Mouse (Mus musculus) erythroblast, adult 5-6 weeks (primary cell): ENCODE data around the gene Msx2. TPM values are rescaled to one million over a fixed set of nuclear protein-coding genes. Genes with fewer than 3 reads are reported as not detected.

Experiments
- ATAC-seq: replicated peaks from 2 replicates; pipeline ENCODE4 v1.8.0; 2016; ENCODE audit warnings: moderate number of reproducible peaks, mild to moderate bottlenecking, moderate TSS enrichment, inconsistent platforms; ENCODE audit not compliant: poor library complexity, low FRiP score, severe bottlenecking
- total RNA-seq, 2 experiments: library from RNA; stranded (forward) in 1 of 2; stranded (reverse) in 1 of 2; fragments of 150-400 nt in 1 of 2; fragments of 200-764, 138-1000 nt in 1 of 2; gene quantifications; 2 replicates each; pipeline versions ENCODE4 v1.2.3 to v1.2.4; 2015 to 2017; ENCODE audit warnings: low replicate concordance in 2 of 2

Msx2 gene
- total RNA-seq (2015; ENCODE audit: low replicate concordance) (not detected in 2 replicates), total RNA-seq (2017; ENCODE audit: low replicate concordance) (not detected in 2 replicates)

DNA sequence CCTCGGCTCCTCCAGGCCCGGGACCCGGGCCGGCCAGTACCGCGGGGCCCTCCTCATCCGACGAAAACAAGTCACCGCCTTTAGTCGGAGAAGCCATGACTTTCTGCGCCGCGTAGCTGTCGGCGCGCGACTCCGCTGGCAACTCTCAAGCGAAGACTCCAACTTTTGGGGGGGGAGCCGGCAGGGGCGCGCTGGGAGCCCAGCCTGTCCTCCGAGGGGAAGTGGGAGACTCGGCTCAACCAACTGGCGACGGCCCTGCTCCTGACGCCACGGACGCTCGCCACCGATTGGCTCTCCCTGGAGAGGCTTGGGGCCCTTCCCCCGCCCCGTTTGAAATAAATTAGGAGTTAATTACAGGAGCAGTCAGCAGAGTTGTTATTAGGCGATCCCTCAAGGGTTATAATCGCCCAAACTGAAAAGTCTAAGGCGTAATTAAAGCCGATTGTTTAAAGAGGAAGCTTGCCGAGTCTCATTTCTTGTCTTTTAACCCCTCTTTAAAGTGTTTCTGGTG lies at the start of gene Msx2:
Msx2 (minus strand) TSS at position 461 of the 511 bp plus-strand sequence.
- ATAC-seq: no peak

DNA sequence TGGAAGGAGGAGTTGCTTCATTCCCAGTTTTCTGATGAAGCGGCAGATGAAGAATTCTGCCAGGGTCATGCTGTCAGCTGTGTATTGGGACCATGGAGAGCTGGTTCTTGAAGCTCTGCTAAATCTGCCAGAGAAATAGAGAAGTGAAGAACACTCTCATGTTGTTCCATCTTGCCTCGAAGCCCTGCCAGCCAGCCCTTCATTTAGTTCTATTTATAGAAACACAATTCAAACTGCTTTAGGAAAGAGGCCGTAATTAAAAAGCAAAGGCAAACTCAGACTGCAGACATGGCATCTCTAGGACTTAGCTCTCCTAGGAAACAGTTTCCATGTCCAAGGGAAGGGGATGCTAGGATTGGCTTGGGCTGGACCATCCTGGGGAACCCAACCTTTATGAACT lies 48.6 kb upstream of the Msx2 start:
- no peak for ATAC-seq

DNA sequence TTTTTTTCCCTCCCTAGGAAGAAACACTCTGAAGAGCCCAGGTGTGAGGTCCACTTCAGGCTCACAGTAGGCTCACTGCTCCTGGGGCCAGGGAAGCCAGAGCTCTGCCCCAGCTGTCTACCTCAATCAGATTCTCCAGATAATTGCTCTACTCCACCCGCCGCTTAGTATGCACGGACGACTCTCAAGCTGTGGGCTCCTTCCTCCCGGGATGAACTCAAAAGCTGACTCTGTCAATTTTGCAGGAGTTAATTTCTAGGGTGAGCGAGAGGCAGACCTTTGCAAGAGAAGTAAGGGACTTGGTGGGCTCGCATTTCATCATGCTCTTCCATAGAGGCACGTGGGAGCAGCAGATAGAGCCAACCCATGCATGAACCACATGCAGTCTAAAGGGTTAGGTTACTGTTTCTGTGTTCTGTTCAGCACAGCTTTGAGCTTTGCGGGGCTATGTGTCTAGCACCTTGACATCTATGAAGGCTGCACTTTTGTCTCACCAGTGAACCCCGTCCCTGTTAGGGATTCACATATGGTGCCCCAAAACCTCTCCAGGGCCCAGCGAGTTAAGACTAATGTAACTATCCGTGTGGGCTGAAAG lies 47.6 kb upstream of the Msx2 start:
- no peak for ATAC-seq

DNA sequence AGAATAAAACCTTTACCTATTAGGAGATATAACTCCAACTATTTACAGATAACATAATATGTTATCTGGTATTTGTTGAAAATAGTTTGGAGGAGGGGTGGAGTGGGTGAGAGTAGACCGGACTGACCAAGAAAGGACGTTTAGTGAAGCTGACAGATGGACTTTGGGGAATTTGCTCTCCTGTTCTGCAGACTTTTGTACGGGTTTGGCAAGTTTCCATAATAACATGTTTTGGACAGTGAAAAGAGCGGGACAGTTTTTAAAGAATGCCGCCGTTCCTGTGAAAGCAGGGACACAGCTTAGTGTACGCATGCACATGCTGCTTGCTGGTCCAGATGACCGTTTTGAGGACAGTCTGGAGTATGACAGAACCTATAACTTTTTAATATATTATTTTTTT lies 46.9 kb upstream of the Msx2 start:
- ATAC-seq: no peak

DNA sequence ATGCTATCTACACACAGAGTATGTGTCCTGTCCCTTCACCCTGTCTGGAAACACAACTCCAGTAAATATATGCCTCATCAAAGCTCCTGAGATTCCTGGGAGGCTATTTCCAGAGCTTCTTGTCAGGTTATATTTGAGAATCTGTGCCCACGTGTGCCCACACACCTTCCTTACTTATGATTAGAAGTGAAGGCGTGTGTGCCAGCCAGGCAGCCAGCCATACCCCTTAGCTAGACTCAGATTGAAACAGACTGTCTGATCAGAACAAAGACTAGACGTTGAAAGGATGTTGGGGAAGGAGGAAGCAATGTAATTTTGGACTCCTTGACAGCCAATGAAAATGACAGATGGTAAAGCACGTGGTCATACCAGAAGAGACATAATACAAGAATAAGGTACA lies 45.4 kb upstream of the Msx2 start:
- no peak for ATAC-seq

DNA sequence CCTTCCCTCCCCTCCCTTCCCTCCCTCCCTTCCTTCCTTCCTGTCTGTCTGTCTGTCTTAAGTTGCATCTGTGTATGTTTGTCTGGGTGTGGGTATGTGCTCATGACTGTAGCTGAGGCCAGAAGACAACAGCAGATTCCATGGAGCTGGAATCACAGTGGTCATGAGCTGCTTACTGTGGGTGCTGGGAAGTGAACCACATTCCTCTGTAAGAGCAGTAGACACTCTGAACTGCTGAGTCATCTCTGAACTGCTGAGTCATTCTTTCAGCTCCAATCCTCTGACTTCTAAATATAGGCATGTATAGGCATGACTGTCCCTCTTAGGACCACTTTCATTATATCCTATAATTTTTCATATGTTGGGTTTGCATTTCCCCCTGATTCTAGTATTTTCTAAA lies 41.7 kb upstream of the Msx2 start:
- ATAC-seq: no peak

DNA sequence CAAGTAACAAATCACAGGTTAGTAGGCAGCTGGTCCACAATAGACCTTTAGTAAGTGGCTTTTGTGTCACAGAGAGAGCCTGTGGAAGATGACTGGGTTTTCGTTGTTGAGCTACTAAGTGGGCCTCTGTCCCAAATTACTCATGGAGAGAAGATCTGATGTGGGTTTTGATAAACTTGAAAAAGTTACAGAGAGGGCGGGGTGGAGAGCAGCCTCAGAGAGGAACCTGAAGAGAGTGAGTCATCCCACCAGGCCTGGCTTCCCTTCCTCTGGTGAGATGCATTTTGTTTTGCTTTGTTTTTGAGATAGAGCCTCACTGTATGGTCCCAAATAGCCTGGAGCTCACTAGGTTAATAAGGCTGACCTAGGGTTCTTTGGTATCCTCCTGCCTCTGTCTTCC lies 38.5 kb upstream of the Msx2 start:
- no peak for ATAC-seq

DNA sequence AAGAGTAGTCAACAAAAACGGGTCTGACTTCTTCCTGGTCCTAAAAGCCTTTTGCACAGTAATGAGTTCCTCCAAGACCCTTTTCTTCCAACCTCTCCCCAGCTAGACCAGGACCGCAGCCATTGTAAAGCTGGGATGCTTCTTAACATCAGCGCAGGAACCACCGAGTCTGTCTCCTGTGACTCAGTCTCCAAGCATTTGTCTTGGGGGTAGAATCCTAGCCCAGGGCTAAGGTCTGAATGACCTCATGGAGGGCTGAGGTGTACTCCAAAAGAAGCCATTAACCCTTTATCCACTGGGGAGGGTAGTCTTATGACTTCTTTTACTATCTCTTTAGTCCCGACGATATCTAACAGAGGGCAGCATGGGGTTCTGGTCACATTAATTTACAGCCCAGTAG lies 29.5 kb upstream of the Msx2 start:
- no peak for ATAC-seq

DNA sequence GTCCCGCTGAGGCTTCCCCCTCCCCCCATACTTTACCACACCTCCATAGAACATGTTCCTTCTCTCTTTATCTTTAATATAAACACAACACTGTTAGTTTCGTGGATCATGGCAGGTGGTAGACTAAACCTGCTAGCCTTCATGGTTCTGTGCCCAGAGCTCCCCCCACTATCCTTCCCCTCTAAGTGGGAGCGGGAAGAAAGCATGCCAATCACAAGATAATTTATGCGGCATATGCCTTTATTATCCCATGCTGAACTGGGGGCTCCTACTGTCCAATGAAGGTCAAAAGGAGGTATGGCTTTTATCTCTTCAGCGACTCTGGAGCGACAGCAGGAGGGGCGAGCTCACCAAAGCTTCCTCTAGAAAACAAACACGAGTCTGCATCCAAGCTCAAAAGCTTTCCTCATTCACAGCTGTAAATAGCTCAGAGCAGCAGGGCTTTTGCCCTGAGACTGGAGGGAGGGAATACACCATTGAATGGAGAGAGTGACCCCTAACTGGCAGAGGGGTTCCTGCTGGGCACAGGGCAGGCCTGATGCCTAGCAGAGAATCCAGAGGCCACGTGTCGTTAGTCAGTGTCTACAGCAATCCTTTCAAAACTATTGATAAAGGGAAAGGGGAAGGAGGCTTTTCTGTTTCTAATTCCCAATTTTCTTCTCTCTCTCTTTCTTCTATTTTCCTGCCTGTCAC lies 28.8 kb upstream of the Msx2 start:
- no peak for ATAC-seq

DNA sequence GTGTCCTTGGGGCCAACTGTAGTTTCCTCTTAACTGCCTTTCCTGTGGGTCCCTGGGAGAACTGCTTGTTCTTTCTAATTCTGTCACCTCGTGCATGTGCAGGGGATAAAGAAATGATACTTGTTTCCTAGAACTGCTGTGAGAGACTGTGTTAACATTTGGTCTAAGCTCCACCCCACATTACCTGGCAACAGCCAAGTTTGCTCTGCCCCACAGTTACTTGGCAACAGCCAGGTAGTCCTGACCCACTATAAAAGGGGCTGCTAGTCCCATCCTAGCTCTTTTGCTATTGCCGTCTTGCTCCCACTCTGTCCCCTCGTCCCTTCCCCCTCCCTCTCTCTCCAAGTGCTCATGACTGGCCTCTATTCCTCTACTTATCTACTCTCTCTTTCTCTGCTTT lies 28.2 kb upstream of the Msx2 start:
- no peak for ATAC-seq

DNA sequence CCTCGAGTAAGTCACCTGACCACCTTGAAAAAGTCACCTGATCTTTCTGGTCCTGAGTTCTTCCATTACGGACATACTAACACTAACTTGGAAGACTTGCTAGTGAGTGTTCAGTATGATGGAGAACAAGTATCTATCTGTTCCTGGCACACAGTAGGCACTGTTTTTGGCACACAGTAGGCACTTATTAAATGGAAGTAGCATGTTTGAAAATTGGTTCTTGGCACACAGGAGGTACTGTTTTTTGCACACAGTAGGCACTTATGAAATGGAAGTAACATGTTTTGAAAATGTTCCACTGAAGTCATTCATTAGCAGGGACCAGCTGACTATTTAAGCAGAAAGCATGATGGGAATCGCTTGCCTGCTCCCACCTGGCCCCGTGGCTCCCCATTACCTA lies 13.6 kb upstream of the Msx2 start:
- ATAC-seq: no peak

DNA sequence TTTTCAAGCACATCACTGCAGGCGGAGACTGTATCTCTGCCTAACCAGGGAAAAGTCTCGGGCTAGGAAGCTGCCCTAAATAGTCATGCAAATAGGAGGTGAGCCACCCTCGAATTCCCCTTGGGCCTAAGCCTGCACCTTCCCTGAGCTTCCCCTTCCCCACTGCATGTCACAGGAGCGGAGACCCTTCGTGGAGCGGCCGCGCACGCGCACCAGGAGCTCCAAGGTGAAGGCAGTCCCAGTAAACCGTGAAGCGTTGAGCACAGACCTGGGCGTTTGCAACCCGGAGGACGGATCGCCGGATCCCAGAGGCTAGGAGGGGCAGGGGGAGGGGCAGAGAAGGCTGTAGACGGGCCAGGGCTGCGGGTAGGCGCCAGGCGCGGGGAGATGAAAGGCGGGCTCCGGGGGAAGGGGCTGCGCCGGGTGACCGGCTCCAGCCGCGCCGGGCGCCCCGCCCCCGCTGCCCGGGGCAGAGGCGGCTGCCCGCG lies 2.9 kb upstream of the Msx2 start:
- no peak for ATAC-seq

DNA sequence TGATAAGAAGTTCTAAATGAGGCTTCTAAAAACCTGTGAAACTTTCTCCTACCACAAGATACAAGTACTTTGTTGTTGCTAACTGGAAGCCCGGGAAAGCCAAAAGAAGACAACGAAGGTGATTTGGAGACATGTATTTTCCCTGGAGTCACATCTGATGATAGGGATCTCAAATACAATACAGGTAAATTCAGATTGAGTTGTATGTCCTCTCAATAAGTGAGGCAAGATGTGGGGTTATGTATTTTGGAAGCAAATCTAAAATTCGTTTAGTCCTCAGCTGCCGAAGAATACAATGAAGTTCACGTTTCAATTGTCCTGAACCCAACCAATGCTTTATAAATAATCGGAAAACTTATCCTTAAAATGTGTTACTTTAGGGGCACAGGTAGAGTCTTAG lies 1.6 kb upstream of the Msx2 start:
- ATAC-seq: no peak

DNA sequence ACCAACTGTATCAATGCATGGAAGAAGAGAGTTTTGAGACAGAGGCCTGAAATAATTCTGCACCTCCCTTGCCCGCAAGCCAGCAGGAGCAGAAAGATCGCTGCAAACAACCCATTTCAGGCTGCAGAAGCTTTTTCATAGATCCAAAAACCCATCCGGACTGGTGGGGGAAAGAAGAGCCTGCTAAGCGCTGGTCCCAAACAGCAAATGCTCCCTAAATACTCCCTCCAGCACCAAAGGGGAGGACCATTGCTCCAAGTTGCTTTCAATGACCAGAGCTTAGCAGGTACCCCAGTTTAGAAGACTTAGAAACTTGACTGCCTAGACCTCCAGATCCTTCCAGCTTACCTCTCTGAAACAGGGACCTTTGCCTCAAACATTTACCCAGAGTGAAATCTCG lies 1.1 kb upstream of the Msx2 start:
- no peak for ATAC-seq

DNA sequence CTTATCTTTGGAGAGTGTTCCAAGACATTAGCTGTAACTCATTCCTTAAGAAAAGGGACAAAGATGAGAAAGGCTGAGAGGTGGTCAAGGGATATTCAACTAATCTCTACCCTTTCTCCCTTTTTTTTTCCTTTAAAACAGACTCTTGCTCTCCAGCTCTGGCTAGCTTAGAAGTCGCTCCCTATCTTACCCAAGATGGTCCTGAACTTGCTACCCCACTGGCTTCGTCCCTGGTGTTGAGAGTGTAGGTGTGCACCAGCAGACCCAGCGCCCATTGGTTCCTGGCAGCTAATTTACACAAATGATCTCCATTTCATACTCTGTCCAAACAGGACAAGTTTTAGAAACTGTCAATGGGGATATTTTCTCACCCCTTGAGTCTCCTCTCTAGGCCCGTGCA lies 417 bp upstream of the Msx2 start:
- ATAC-seq: no peak

DNA sequence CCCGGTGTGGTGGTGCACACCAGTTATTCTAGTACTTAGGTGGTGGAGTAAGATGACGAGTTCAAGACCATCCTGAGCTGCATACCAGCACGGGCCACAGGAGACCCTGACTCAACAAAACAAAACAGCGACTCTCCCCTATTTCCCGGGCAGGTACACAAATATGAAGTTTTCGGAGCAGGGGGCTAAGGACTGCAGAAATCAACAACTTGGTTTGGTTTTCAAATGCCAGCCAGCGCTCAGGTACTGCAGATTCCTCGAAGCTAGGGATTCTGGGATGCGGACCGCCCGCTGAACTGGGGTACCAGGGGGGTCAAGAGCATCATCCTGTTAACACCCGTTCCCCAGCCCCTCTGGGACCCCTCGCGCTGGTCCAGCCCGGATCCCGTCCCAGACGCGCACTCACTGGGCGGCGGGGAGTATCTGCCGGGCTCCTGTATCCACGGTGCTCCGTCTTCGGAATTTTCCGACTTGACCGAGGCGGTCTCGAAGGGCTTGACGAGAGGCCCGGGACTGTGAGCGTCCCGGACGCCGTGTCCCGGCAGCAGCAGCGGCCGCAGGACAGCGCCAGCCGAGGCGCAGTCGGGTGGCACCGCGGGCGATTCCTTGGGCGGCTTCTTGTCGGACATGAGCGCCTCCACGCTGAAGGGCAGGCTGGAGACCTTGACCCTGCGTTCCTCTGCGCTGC lies 804 bp downstream of the Msx2 start:
- ATAC-seq: no peak

DNA sequence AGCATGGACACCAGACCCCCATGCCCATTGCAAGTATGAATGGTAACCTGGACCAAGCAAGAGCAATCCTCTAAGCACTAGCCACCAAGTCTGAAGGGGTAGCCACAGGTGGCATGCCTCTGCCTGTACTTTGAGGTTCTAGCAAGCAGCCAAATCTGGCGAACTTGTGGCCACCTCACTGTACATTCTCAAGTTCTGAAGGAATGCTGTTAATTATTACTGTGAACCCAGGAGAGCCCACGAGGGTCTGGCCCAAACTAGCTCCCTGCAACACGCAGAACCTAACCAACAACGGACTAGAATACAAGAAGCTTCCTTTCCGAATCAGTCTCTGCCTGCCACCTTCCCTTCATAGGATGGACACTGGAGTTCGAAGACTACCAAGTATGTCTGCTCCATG lies 1.5 kb downstream of the Msx2 start:
- ATAC-seq: no peak

DNA sequence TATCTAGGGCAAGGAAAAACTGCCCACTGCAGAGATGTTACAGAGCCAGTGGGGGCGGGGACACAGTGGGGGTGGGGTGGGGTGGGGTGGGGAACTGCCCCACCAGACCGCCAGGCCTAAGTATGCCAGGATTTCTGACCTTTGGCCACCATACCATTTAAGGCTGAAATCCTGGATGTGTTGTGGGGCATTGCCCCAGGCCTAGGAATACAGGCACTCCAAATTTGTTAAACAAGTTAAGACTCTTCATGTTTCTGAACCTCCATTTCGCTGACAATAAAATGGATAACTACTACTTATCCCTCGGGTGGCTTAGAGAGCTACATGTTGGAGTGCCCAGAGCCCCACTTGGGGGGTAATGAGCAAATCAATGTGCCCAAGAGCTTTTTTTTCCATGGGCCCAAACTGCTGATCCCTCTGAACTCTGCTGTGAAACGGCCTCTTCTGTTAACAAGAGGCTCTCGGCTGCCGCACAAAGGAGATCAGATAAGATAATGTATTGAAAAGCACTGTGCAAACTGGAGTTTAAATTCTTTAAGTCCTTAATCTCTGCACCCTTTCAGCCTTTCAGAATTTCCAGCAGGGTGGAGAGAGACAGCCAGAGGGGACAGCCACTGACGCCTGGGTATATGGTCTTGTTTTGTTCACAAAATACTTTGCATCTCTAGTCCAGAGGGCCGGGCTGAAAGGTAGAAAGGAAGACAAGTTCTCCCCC lies 2.3 kb downstream of the Msx2 start:
- no peak for ATAC-seq

DNA sequence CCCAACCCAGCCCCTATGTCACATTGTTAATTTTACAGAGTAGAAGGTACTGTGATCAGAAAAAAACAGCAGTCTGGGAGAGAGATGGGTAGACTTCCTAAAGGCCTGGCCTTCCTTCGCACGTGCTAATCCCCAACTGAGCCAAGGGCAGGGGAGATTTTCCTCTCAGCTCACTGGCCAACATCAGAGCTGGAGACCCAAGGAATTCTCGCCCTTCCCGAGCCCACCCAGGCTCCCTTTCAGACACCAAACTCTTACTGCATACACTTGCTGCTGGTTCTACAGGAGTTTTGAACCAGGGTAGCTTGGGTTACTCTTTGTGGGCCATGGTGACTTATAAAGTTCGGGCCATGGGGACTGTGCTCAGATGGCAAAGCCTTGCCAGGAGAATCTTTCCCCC lies 3.1 kb downstream of the Msx2 start:
- no peak for ATAC-seq

DNA sequence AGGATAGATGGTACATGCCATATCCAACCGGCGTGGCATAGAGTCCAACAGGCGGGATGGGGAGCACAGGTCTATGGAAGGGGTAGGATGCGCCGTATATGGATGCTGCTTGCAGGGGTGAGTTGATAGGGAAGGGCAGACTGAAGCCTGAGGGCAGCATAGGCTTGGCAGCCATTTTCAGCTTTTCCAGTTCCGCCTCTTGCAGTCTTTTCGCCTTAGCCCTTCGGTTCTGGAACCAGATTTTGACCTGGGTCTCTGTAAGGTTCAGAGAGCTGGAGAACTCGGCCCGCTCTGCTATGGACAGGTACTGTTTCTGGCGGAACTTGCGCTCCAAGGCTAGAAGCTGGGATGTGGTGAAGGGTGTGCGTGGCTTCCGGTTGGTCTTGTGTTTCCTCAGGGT lies 4.7 kb downstream of the Msx2 start:
- ATAC-seq: no peak
